Mouse (Mus musculus): ENCODE data around the gene Prps1. TPM values are rescaled to one million over a fixed set of nuclear protein-coding genes. Genes with fewer than 3 reads are reported as not detected.
A peak's percentile ranks its signal among the peaks of the same experiment; 100 is the strongest.
"Not testable (repeated sequence)": the region's sequence is repeated elsewhere in the genome, so short reads cannot be mapped to it uniquely, and the experiment has no call there.

Gene Prps1
- total RNA-seq, 2 experiments from 2014 or later = 28.9 to 29.8 TPM

DNA sequence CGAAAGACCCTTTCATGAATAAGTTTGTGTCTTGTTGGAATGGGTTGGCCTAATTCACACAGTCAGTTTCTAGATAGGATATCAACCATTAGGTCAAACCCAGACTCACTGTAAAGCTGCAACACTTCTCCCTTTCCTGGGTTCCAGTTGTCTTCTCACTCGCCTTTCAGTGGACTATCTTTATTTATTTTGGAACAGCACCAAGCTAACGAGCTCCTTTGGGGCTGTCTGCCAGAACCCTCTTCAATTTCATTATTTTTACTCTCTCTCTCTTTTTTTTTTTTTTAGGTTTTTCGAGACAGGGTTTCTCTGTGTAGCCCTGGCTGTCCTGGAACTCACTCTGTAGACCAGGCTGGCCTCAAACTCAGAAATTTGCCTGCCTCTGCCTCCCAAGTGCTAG is 42.0 kb downstream of the Prps1 start:
- intact Hi-C loops (cut with DNase I) = loop anchor here (10.0 kb wide), 1 partner anchor 346 kb away; no protein-coding TSS in a partner anchor
- DNase-seq = not testable (repeated sequence)

DNA sequence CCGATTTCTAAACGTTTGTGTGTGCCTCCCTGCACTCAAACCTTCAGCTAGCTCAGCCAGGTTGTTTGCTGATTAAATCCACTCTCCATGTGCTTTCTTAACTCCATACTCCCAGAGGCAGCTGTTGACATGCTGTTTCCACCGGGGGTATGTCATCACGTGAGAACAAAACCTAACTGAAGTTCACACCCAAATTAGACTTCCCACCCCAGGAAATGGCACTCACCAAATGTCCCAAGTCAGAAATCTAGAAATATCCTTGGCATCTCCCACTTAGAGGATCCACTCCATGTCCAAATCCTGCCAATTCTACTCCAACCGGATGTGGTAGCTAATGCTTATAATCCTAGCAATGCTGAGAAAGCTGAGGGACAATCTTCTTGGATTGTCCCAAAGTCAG is 43.9 kb downstream of the Prps1 start:
- intact Hi-C loops (cut with DNase I) = no loop called here
- no peak for DNase-seq

- intact Hi-C loops (cut with DNase I) = no loop called here
- no peak for DNase-seq
Observed at GRCm38 (mm10) chrX:140501401-140502301, 45.2 kb downstream of the Prps1 start.

DNA sequence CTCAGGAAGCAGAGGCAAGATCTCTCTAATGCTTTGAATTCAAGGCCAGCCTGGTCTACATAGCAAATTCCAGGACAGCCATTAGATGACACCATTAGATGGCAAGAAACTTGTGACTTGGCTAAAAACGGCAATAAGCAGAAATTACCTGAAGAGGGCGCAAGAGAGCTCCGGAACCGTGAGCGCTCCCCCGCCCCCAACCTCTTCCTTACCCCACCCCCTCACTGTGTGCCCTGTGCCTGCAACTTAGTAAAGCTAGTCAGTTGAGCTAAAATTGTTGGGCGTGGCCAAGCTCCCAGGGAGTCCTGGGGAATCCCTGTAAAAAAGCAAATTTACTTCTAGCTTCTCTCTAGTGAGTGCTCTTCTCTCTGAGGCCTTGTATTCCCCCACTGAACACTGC is 47.5 kb downstream of the Prps1 start:
- intact Hi-C loops (cut with DNase I) = no loop called here
- DNase-seq = peak; percentile 42 to 65

GRCm38 (mm10) chrX:140505497-140506238 is 49.3 kb downstream of the Prps1 start:
- peak in 1 of 2 experiments; percentile 76 for DNase-seq
- intact Hi-C loops (cut with DNase I) = loop anchor here (5.0 kb wide), 1 partner anchor 37 kb away; no protein-coding TSS in a partner anchor

DNA sequence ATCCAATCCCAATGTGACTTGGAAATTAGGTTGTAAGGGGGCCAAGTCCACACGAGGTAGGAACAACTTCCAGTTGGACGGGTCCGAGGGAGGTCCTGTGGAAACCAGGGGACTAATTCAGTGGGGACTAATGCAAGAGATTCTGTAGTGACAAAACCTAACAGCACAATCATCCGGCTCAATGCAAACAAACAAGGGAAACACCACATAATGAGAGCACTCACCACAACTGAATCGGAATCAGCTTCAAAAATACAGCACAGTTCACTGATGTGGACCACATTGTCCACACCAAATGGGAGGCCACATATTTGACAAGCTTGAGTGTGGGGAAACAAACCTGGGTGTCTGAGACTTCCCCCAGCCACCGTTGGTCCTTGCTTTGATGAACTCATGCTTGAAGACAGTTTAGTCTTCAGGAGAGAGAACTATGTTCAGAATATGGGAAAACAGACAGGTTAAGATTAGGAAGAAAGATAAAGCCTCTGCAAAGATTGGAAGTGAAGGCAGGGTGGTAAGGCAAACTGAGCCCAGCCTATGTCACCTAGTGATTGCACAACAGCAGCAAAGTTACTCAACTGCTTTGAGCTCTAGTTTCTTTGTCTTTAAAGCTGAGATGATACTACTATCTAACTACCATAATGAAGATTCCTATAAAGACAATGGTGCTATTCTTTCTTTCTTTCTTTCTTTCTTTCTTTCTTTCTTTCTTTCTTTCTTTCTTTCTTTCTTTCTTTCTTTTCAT is 50.2 kb downstream of the Prps1 start:
- intact Hi-C loops (cut with DNase I) = loop anchor here (5.0 kb wide), 1 partner anchor 36 kb away; no protein-coding TSS in a partner anchor
- no peak for DNase-seq

DNA sequence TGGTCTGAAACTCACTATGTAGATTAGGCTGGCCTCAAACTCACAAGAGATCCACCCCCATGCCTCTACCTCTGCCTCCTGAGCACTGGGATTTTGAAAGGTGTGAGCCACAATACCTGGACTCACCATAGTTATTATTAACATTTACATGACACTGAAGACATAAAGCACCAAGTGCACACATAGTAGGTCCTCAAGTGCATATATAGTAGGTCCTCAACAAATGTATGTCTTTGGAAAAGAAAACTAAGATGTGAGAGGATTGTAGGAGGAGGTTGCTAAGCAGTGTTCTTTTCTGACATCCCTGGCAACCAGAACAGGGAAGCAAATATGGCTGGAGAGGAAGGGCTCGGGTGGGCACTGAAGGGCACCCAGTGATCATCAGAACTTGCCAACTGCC is 51.0 kb downstream of the Prps1 start:
- intact Hi-C loops (cut with DNase I) = loop anchor here (5.0 kb wide), 1 partner anchor 35 kb away; no protein-coding TSS in a partner anchor
- DNase-seq = no peak

- intact Hi-C loops (cut with DNase I) = loop anchor here (5.0 kb wide), 1 partner anchor 34 kb away; no protein-coding TSS in a partner anchor
- DNase-seq = not testable (repeated sequence)
Observed at GRCm38 (mm10) chrX:140508791-140509190, 52.4 kb downstream of the Prps1 start.

DNA sequence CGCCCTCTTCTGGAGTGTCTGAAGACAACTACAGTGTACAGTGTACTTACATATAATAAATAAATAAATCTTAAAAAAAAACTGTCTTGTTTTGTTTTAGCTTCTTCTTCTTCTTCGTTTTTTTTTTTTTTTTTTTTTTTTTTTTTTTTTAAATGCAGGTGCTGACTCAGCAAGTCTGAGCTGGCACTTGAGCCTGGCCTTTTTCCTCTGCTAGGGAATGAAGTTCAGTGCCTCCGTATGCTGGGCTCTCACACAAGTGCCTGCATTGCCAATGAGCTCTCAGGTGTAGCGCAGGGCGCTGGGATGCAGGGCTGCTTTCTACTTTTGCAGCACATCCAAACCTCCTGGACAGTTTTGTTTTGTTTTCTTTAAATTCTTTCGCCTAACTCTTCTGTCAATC is 53.4 kb downstream of the Prps1 start:
- intact Hi-C loops (cut with DNase I) = loop anchor here (5.0 kb wide), 1 partner anchor 32 kb away; no protein-coding TSS in a partner anchor
- DNase-seq = no peak

- intact Hi-C loops (cut with DNase I) = no loop called here
- peak; percentile 68 to 86 for DNase-seq
Observed at GRCm38 (mm10) chrX:140510696-140511429, 54.5 kb downstream of the Prps1 start.

DNA sequence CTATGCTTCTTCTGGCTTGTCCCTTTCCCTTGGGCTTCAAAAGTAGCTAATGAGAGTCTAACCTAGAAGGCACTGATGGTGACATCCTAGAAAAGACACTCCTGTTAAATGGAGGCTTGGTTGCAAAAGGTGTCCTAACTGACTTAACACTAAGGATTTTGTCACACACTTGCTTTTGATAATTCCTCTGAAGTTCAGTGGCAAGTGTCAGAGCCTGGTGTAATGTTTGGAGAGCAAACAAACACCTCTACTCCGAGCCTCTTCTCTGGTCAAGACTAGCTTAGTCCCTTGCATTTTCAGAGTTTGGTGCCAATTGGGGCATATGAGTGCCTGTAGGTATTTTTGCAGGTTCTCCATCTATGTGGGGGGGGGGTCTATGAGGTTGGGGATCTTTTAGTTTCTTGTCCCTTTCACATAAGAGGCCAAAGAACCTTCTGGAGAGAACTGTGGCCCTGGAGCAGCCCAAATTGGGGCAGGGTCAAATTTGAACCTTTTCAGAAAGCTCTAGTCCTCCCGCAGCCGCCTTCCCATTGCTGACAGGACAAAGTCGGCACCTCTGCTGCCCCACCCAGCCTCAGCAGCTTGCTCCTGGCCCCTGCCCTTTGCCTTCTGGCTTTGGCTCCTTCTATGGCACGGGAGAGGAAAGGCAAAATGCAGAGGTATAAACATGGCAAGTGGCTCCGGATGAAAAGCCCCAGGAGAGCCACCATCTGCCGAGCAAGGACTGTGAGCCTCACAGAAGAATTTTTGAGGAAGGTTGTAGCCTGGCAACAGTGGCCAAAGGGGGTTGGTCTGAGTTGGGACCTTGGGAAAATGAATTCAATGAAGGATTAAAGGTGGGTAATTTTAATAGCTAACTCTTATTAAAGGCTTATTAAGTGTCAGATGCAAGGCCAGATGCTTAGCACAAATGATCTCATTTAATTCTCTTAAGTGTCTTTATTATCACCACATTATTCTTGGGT is 55.6 kb downstream of the Prps1 start:
- intact Hi-C loops (cut with DNase I) = no loop called here
- no peak for DNase-seq

DNA sequence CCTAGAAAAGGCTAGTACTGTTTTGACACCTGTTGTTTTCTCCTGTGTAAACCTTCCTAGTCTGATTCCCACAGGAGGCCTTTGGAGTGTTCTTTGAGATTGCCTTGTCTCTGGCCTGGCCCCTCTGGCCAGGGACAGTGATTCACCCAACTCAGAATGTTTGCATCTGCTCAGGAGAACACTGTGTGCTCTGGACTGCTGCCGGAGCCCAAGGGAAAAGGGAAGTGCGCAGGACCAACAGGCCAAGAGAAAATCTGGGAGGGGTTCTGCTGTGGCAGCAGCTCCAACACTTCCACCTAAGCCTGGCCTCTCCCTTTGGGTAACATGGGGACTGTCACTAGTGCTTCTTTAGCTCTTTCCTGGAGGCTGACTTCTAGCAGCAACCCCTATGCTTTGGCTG is 57.0 kb downstream of the Prps1 start:
- intact Hi-C loops (cut with DNase I) = no loop called here
- peak in 1 of 2 experiments; percentile 69 for DNase-seq

DNA sequence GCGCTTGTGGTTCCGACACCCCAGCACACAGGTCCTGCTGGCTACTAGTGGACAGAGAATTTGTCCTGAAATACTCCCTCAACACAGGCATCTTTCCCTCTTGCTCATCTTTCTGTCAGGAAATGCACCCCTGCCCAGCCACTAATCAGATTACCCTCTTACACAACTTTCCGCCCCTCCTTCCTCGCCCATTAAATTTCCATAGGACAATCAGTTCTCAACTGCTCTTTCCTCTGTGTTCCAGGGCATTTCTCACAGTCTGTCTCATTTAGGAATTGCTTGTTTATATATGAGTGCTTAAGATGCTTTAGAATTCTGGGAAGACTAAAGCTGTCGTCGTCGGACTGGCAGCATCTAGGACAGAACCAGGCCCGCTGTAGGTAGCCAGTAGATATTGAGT is 61.9 kb downstream of the Prps1 start:
- intact Hi-C loops (cut with DNase I) = no loop called here

DNA sequence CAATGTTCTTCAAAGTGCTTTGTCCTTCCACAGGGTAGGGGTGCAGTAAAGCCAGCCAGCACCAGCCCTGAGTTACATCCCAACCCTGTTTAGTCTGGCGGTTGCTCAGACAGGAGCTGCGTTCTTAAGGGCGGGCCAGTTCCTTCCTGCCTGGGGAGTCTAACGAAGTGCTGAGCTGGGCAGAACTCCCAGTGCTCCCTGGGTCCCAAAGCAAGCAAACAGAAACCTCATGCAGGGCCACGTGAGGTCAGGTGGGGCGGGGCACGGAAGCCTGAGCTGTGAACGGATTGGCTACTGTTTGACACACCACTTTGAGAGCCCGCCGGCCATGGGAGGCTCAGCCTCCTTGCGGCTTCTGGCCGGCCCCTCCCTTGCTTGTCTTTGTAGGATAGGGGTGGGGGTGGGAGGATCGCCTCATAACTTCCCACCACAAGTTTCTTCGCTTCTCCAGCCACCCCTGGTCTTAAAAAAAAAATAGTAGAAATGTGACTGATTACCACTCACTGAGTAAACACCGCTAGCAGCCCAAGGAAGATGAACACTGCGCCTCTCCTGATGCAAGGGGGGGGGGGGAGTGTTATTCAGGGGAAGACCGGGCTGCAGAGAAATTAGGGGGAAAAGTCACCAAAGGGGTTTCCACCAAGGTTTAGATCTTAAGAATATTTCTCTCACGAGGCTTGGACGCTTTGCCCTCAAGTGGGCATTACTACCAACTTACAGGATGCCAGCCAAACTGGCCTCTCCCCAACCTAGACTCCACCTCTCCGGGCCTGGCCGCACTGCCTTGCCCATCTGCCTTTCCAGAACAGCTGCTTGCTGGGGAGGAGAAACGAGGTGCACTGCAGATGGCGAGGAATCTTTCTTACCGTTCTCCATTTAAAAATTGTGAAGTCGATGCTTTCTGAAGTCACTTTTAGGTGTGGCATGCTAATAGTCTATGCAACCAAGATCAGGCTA is 64.0 kb downstream of the Prps1 start:
- intact Hi-C loops (cut with DNase I) = loop anchor here (2.0 kb wide), 1 partner anchor 22 kb away; no protein-coding TSS in a partner anchor
- DNase-seq = peak; percentile 91 to 94

More for the DNA sequence above, 61.9 kb downstream of the Prps1 start:
- no peak for DNase-seq

DNA sequence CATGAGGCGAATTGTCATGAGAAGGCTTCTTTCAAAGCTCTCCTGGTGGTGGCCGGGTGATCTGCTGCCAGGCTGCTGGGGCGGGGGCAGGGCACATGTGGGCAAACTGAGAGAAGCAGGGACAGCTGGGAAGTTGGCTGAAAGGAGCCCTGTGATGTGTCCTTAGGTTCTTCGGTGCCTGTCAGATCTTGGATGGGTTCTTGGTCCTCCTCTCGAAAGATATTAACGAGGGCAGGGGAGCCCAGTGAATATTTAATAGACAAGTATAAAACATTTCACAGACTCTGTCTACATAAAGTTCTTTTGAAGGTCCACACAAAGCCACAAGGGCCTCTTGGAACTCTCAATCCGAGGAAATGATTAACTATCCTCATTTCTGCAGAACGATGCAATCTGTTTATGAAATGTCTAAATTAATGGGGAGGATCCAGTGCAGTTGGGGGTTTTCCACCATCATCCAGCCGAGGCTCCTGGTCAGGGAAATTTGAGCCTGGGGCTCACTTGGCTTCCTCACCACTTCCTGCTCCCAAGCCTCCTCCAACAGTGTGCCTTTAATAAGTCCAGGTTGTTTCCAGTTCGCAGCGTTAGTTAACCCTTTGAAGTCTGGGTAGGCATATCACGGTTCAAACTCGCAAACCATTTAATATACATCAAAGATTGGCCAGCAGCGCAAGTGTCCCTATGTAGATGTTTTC is 65.8 kb downstream of the Prps1 start:
- DNase-seq = peak in 1 of 2 experiments; percentile 34

DNA sequence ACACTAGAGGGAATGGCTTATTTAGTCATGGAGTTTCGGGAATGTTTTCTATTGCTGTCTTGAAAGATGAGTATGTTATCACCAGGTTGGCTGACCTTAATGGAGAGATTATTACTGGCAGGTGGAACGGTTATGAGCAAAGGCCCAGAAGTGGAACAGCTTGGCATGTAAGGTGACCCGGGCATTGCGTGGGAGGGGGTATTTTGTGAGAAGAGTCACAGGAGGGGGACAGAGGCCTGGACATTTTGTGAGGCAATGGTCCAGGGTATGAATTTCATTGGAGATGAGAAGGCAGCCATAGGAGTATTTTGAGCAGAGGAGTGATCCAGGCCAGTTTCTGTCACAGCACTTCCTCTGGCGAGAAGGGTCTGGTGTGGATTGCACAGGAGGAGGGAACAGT is 67.8 kb downstream of the Prps1 start:
- intact Hi-C loops (cut with DNase I) = no loop called here
- peak in 1 of 2 experiments; percentile 33 for DNase-seq

More for the DNA sequence above, 65.8 kb downstream of the Prps1 start:
- intact Hi-C loops (cut with DNase I) = no loop called here
